Mouse (Mus musculus): ENCODE data around the gene Rspo3.

Rspo3 gene

GRCm38 (mm10) chr10:29441297-29441696 is 94.4 kb downstream of the Rspo3 start:
- no peak for DNase-seq (ENCODE audit: low read depth)

GRCm38 (mm10) chr10:29432935-29433453 is 102.7 kb downstream of the Rspo3 start:
- no peak for DNase-seq (ENCODE audit: low read depth)

- DNase-seq (ENCODE audit: low read depth), result no peak
Measured at GRCm38 (mm10) chr10:29426660-29427059, 109.0 kb downstream of the Rspo3 start.

GRCm38 (mm10) chr10:29424571-29424970 is 111.1 kb downstream of the Rspo3 start:
- DNase-seq (ENCODE audit: low read depth), result no peak

GRCm38 (mm10) chr10:29414361-29414760 is 121.3 kb downstream of the Rspo3 start:
- no peak for DNase-seq (ENCODE audit: low read depth)

GRCm38 (mm10) chr10:29402656-29403268 is 132.9 kb downstream of the Rspo3 start:
- peak; percentile 33 for DNase-seq (ENCODE audit: low read depth)
